Mouse (Mus musculus) stomach, embryonic 15.5 days (tissue): ENCODE results near the gene Pde3a. TPM values are rescaled to one million over a fixed set of nuclear protein-coding genes. Genes with fewer than 3 reads are reported as not detected.

Experiments used
- ATAC-seq: fragments of 200-750 bp; cut with Nextera tagmentation; 2 replicates; pipeline ENCODE4 v1.8.0; 2017; ENCODE audit warnings: low read depth, moderate number of reproducible peaks, moderate TSS enrichment; ENCODE audit not compliant: insufficient read depth, low FRiP score
- H3K27ac ChIP-seq: fragments of 300-500 bp; sonication (generic); 2 replicates; pipeline ENCODE4 v1.5.1; 2015; ENCODE audit warnings: mild to moderate bottlenecking, inconsistent platforms
- H3K27me3 ChIP-seq: fragments of 300-500 bp; sonication (generic); replicated peaks from 2 replicates; pipeline ENCODE4 v1.6.1; 2015; ENCODE audit warnings: inconsistent platforms
- H3K36me3 ChIP-seq: fragments of 300-500 bp; sonication (generic); 2 replicates; pipeline ENCODE4 v1.6.1; 2015; ENCODE audit warnings: inconsistent platforms
- H3K4me1 ChIP-seq: fragments of 300-500 bp; sonication (generic); 2 replicates; pipeline ENCODE4 v1.6.1; 2015; ENCODE audit warnings: inconsistent platforms
- H3K4me2 ChIP-seq: fragments of 300-500 bp; sonication (generic); 2 replicates; pipeline ENCODE4 v1.6.1; 2015; ENCODE audit warnings: mild to moderate bottlenecking, inconsistent platforms
- H3K4me3 ChIP-seq: fragments of 300-500 bp; sonication (generic); replicated peaks from 2 replicates; pipeline ENCODE4 v1.5.1; 2015; ENCODE audit warnings: inconsistent platforms
- H3K9ac ChIP-seq: fragments of 300-500 bp; sonication (generic); 2 replicates; pipeline ENCODE4 v1.6.1; 2015; ENCODE audit warnings: inconsistent platforms
- H3K9me3 ChIP-seq: fragments of 300-500 bp; sonication (generic); 2 replicates; pipeline ENCODE4 v1.6.1; 2016; ENCODE audit warnings: inconsistent platforms
- WGBS: fragments of 180-500 bp; shearing (Covaris S2); methylation state at CpG from one replicate; pipeline ENCODE4 v1.1.7; 2015; 5-methylcytosine and 5-hydroxymethylcytosine counted together
- polyA plus RNA-seq: library from polyadenylated mRNA; unstranded; fragments of >200 nt; fragmentation: Nextera tagmentation; extraction: Ambion mirVana; gene quantifications from 2 replicates; pipeline ENCODE4 v1.2.1, GENCODE M21; 2015

The Pde3a gene
- polyA plus RNA-seq, 1 experiment from 2014 or later: 10.6 TPM

DNA sequence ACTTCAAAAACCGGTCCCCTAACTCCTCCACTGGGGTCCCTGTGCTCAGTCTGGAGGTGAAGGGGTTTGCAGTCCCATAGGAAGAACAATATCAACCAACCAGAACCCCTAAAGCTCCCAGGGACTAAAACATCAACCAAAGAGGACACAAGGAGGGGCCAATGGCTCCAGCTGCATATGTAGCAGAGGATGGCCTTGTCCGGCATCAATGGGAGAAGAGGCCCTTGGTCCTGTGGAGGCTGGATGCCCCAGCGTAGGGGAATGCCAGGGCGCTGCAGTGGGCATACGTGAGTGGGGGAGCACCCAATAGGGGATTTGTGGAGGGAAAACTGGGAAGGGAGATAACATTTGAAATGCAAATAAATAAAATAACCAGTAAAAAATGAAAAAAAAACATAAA lies 19.8 kb downstream of the Pde3a start:
- H3K27ac ChIP-seq: no peak overlapping the region
- no peaks in the 10 kb centered on the region for H3K27me3 ChIP-seq
- peaks cover 4% of the 10 kb centered on the region; the same call in 1 of the 2 replicates for H3K4me1 ChIP-seq
- no peak for ATAC-seq
- H3K9ac ChIP-seq: no peak overlapping the region
- H3K9me3 ChIP-seq: no peaks in the 10 kb centered on the region
- no peak overlapping the region for H3K4me2 ChIP-seq
- no peak overlapping the region for H3K4me3 ChIP-seq
- H3K36me3 ChIP-seq: no peaks in the 10 kb centered on the region
- WGBS: 92% methylated on average over 5 of the region's 5 CpGs

DNA sequence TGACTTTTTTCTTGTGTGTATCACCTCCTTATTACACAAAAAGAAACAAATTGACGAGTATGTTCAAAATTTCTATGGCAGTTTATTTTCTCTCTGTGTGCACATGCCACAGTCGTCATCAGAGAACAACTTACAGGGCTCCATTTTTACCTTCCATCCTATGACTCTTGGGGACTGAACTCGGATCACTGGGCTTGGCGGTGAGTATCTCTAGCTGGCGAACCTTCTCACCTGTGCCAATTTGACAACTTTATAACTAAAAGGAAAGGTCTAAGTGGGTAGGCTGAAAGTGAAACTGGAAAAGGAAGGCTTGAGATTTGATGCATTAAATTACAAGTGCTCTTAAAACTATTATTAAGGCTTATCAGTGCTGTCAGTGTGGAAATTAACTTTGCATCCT lies 22.1 kb downstream of the Pde3a start:
- WGBS: 85% methylated on average over 5 of the region's 5 CpGs
- Histone ChIP-seq H3K4me3 (no peak overlapping the region), H3K4me2 (no peak overlapping the region), H3K27me3 (no peaks in the 10 kb centered on the region), H3K9ac (no peak overlapping the region), H3K36me3 (no peaks in the 10 kb centered on the region), H3K9me3 (no peaks in the 10 kb centered on the region), H3K4me1 (peaks cover 4% of the 10 kb centered on the region; the same call in 1 of the 2 replicates), H3K27ac (no peak overlapping the region)
- no peak for ATAC-seq

DNA sequence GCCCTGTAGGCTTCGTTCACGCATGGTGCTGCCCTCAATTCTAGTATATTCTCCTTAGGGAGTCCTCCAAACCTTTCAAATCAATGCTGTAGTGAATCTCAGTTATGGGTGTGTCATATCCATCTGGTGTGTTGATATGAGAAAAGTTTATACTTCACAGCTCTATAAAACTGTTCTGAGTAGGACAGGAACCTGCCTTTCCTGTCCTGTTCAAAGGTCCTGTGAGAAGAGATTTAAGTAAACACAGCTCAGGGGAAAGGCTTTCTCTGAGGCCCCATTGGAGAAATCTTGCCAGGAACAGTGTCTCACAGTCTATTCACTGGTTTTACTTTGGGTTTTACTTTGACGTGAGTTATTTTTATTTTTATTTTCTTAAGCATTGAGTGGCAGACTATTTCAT lies 22.5 kb downstream of the Pde3a start:
- no peak for ATAC-seq
- peaks cover 4% of the 10 kb centered on the region; the same call in 1 of the 2 replicates for H3K4me1 ChIP-seq
- H3K4me3 ChIP-seq: no peak overlapping the region
- no peak overlapping the region for H3K4me2 ChIP-seq
- no peaks in the 10 kb centered on the region for H3K36me3 ChIP-seq
- no peaks in the 10 kb centered on the region for H3K27me3 ChIP-seq
- no peaks in the 10 kb centered on the region for H3K9me3 ChIP-seq
- H3K27ac ChIP-seq: no peak overlapping the region
- 77% methylated on average over 3 of the region's 3 CpGs for whole genome bisulfite sequencing
- H3K9ac ChIP-seq: no peak overlapping the region

DNA sequence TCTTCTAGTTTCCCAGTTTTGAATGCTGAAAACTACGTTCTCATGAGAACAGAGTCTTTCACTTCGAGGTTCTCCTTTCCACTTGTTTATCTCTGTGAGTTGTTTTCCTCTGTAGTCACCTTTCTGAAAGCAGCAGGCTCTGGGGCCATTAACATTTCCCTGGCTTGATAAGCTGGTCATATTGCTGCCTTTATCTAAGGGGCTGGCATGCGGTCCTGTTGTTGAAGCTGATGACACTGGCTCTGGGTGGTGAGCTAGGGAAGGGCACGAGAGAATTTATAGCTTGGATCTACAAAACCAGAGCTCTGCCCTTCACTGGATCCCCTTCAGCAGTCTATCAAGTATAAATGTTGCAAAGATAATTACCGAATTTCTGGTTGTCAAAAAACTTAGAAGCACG lies 24.6 kb downstream of the Pde3a start:
- no peaks in the 10 kb centered on the region for H3K9me3 ChIP-seq
- WGBS: 80% methylated on average over 6 of the region's 6 CpGs
- H3K4me1 ChIP-seq: peaks cover 4% of the 10 kb centered on the region; the same call in 1 of the 2 replicates
- H3K4me3 ChIP-seq: no peak overlapping the region
- no peak overlapping the region for H3K27ac ChIP-seq
- H3K4me2 ChIP-seq: no peak overlapping the region
- no peaks in the 10 kb centered on the region for H3K36me3 ChIP-seq
- no peak for ATAC-seq
- H3K27me3 ChIP-seq: no peaks in the 10 kb centered on the region
- no peak overlapping the region for H3K9ac ChIP-seq

DNA sequence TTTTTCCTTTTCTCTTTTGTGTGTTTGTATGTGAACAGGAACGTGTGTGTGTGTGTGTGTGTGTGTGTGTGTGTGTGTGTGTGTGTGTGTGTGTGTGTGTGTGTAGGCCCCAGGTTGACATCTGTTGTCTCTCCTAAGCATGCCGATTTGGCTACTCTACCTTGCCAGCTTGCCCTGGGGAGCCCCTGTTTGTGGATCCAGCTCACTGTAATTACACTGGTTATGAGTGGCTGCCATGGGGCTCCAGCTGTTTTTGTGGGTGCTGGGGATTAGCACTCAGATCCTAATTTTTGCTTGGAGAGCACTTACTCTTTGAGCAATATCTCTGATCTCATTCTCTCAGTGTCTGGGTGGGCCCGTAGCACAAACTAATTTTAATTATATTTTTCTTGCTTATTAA lies 32.6 kb downstream of the Pde3a start:
- H3K4me3 ChIP-seq: no peak overlapping the region
- H3K4me2 ChIP-seq: no peak overlapping the region
- no peaks in the 10 kb centered on the region for H3K4me1 ChIP-seq
- H3K9me3 ChIP-seq: no peaks in the 10 kb centered on the region
- no peak for ATAC-seq
- no peaks in the 10 kb centered on the region for H3K36me3 ChIP-seq
- 66% methylated on average over 3 of the region's 3 CpGs for WGBS
- no peak overlapping the region for H3K9ac ChIP-seq
- H3K27ac ChIP-seq: no peak overlapping the region
- no peaks in the 10 kb centered on the region for H3K27me3 ChIP-seq

DNA sequence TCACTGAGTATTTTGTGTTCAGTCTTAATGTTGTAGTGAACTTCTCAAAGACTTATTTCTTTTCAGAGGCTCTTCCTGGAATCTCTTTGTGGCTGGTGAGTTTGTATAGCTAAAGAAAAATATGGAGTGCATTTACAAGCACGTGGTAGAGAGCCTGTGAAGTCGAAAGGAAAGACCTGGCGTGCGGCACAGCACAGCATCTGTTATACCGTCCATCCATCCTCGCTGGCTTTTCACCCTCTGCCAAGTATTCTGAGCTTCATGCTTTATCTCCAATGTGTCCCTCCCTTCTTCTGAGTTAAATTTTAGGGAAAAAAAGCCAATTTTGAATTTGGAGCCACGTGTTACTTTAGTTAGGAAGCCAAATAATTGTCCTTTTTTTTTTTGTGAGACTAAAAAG lies 33.7 kb downstream of the Pde3a start:
- WGBS: 82% methylated on average over 7 of the region's 7 CpGs
- Histone ChIP-seq H3K9ac (no peak overlapping the region), H3K36me3 (no peaks in the 10 kb centered on the region), H3K4me3 (no peak overlapping the region), H3K4me2 (no peak overlapping the region), H3K4me1 (no peaks in the 10 kb centered on the region), H3K27me3 (no peaks in the 10 kb centered on the region), H3K27ac (no peak overlapping the region), H3K9me3 (no peaks in the 10 kb centered on the region)
- no peak for ATAC-seq

DNA sequence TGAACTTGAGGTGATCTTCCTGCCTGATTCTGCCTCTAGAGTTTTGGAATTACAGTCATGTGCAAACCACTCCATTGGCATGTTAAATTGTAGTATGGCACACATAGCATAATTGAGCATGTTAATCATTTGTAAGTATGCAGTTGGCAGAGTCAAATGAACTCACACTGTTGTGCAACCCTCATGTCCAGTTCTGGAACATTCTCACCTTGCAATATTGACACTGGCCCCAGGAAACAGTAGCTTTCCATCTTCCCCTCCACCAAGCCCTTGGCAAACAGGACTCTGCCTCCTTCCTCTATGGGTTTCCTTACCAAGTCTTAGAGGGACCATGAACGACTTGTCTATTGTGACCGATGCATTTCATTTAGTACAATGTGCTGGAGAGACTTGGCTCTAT lies 42.1 kb downstream of the Pde3a start:
- Histone ChIP-seq H3K27ac (no peak overlapping the region), H3K36me3 (no peaks in the 10 kb centered on the region), H3K4me2 (no peak overlapping the region), H3K4me3 (no peak overlapping the region), H3K27me3 (no peaks in the 10 kb centered on the region), H3K9ac (no peak overlapping the region), H3K9me3 (no peaks in the 10 kb centered on the region), H3K4me1 (no peaks in the 10 kb centered on the region)
- no peak for ATAC-seq
- 82% methylated on average over 2 of the region's 2 CpGs for WGBS

DNA sequence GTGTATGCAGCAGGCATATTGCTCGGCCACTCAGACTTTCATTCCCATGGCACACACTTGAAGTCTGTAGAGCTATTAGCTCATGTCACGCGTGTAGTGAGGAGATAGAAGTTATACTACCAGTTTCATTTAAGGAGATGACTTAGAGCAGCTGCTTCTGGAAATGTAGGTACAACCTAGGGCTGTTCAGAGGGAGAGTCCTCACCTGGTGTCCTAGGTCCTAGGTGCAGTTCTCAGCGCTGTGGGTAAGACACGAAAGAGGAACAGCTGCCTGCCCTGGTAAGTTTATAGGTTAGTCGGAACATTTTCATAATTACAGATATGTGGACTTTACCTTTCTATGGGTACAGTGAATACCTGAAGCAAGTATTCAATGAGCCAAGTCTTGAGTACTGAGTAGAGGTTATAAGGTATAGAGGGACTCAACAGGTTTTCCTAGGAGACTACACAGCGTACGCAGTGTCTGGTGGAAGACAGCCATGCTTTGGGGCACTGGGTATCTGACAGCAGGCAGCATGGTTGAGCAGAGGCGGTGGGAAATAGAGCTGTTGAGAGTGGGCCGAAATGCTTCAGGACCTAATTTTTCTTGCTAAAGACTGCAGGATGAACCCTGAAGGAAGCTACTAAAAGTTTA lies 43.9 kb downstream of the Pde3a start:
- Histone ChIP-seq H3K4me1 (no peaks in the 10 kb centered on the region), H3K27me3 (no peaks in the 10 kb centered on the region), H3K27ac (no peak overlapping the region), H3K9me3 (no peaks in the 10 kb centered on the region), H3K36me3 (no peaks in the 10 kb centered on the region), H3K4me3 (no peak overlapping the region), H3K9ac (no peak overlapping the region), H3K4me2 (no peak overlapping the region)
- no peak for ATAC-seq
- WGBS: 83% methylated on average over 10 of the region's 10 CpGs

DNA sequence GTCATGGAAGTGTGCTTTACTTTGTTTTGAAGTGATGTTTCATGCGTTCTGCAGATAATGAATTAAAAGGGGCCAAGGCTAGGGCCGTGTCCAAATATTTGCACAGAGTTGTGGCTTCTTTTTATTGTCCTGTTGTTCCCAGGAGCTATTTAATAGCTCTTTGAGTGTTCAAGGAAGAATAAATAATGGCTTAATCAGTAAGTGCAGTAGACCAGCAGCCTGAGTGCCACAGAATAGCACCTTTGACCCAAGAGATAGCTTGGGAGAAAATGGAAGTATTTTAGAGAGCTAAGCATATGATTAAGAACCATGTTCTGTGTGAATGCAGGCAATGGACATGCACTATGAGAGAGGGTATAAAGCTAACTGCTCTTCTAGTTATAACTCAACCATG lies 44.4 kb downstream of the Pde3a start:
- Histone ChIP-seq H3K9me3 (no peaks in the 10 kb centered on the region), H3K36me3 (no peaks in the 10 kb centered on the region), H3K4me3 (no peak overlapping the region), H3K9ac (no peak overlapping the region), H3K4me1 (no peaks in the 10 kb centered on the region), H3K27me3 (no peaks in the 10 kb centered on the region), H3K27ac (no peak overlapping the region), H3K4me2 (no peak overlapping the region)
- 43% methylated on average over 2 of the region's 2 CpGs for WGBS
- ATAC-seq: no peak

DNA sequence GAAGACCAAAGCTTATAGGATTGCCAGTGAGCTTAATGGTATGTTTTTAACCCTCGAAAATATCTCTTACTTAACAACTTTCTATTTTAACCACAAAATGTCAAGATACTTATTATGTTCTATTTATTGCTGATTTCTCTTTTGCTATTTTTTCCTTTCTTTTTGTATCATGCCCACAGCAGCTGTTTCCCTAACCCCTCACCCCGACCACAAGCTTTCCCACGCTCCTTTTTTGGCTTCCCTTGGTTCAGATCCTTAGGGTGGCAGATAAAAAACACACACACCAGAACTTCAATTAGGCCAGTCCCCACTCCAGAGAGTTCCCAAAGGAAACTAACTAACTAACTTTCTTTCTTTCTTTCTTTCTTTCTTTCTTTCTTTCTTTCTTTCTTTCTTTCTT lies 46.2 kb downstream of the Pde3a start:
- no peak overlapping the region for H3K4me3 ChIP-seq
- no peaks in the 10 kb centered on the region for H3K36me3 ChIP-seq
- H3K27ac ChIP-seq: no peak overlapping the region
- WGBS: 73% methylated on average over 3 of the region's 3 CpGs
- H3K27me3 ChIP-seq: no peaks in the 10 kb centered on the region
- no peak overlapping the region for H3K4me2 ChIP-seq
- H3K9me3 ChIP-seq: no peaks in the 10 kb centered on the region
- no peaks in the 10 kb centered on the region for H3K4me1 ChIP-seq
- H3K9ac ChIP-seq: no peak overlapping the region
- ATAC-seq: no peak

DNA sequence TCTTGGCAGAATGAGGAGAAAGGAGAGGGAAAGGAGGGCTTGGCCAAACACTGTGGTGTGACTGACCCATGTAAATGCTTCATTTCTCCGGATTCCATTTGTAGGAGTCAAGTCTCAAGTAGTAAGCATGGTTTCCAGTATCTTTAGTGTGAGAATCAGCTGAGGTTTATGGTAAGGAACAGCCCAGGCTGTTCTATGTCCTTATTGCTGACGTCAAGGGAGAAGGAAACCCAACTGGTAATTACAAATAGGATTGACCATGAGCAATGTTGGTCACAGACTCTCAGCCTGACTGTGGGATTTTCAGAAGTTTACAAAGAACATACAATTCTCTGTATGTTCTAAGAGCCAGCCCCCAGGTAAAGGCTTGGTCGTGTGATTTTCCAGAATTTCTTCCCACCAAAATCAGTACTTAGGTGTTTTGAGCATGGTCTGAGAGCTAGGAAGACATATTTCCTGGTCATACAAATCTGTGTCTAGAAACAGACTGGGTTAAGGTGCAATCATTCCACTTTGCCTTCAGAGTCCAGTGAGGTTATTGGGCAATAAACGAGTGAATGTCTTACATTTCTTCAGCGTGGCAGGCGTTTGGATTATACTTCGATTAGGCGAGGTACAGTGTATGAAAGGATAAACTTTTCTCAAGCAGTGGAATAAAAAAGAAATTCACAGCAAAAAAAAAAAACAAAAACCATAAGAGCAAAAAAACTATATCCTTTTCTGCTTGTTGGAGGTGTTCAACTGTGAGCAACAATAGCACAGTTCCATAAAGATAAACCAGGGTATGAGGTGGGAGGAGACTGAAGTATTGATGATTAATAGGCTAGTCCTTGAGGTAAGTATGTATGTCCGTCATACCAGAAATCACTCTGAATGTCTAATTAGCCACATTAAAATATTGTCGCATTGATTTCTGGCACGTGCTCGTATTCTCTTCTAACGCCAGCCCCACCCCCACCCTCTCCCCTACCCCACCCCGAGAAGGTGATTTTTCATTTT lies 53.0 kb downstream of the Pde3a start:
- 81% methylated on average over 14 of the region's 14 CpGs for WGBS

DNA sequence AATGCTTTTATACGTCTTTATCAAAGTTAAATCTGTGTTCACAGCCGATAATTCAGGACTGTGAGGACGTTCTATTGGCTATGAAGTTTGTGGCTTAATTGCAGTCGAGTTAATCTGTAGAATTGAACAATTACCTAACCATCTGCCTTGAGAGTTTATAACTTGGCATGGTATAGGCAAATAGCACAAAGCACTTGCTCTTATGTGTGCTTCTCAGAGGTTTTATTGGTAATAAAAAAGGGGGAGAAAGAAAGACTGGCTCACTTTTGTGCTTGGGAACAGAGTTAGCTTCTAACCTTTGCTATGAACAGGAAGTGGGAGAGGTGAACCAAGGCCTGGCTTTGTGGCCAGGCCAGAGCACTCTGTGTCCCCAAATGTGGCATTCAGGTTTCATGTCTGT lies 53.8 kb downstream of the Pde3a start:
- H3K27ac ChIP-seq: no peak overlapping the region
- no peak overlapping the region for H3K4me3 ChIP-seq
- H3K27me3 ChIP-seq: no peaks in the 10 kb centered on the region
- no peak overlapping the region for H3K9ac ChIP-seq
- no peaks in the 10 kb centered on the region for H3K4me1 ChIP-seq
- H3K9me3 ChIP-seq: no peaks in the 10 kb centered on the region
- ATAC-seq: no peak
- H3K36me3 ChIP-seq: no peaks in the 10 kb centered on the region
- 64% methylated on average over 4 of the region's 4 CpGs for WGBS
- no peak overlapping the region for H3K4me2 ChIP-seq

More for the DNA sequence above, 53.0 kb downstream of the Pde3a start:
- no peak overlapping the region for H3K9ac ChIP-seq
- H3K4me3 ChIP-seq: no peak overlapping the region
- no peak overlapping the region for H3K4me2 ChIP-seq
- no peak for ATAC-seq
- no peak overlapping the region for H3K27ac ChIP-seq
- no peaks in the 10 kb centered on the region for H3K27me3 ChIP-seq
- no peaks in the 10 kb centered on the region for H3K9me3 ChIP-seq
- no peaks in the 10 kb centered on the region for H3K4me1 ChIP-seq
- no peaks in the 10 kb centered on the region for H3K36me3 ChIP-seq
